8 mouse cellular contexts compared by ENCODE assay signal in the genomic region with DNA sequence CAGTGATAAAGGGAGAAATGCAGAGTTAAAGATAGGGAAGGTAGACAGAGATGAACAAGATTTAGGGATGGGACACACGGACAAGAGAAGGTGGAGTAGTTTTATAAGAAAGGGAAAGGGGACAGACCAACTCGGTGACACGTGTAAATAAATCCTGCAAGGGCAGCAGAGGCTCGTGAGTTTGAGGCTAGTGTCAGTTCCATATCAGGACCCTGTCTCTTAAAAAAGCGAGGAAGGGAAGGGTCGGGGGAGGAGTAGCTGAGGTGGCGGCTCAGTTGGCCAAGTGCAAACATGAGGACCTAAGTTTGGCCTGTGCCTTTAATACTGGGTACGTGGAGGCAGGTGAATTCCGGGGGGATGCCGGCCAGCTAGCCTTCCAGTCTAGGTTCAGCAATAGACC. TPM values are rescaled to one million over a fixed set of nuclear protein-coding genes. Genes with fewer than 3 reads are reported as not detected.
DNase-seq lines count a peak whose midpoint lies in the region; ATAC-seq and TF ChIP-seq lines count a peak whose summit lies in the region.

No protein-coding gene starts in this region.

- intact Hi-C loops in gastrocnemius, adult 2 months (cut with DNase I): loop anchor here (5.0 kb wide), 1 partner anchor 219 kb away; no protein-coding TSS in a partner anchor

- H3K27me3 ChIP-seq in testis, adult 2 months (ENCODE audit: control insufficient read depth, insufficient read depth, low read length): no peaks in the 10 kb centered on the region
- H3K27me3 ChIP-seq in liver, embryonic 14.5 days (ENCODE audit: control insufficient read depth, insufficient read depth, low read length): peaks cover 14% of the 10 kb centered on the region

- H3K4me3 ChIP-seq in gastrocnemius, adult 2 months: peak overlapping the region; percentile 63
- peak overlapping the region; percentile 89 for H3K4me3 ChIP-seq in testis, adult 2 months (ENCODE audit: control insufficient read depth, low read depth, low read length)
- H3K4me3 ChIP-seq in liver, embryonic 14.5 days (ENCODE audit: insufficient read depth in 1 of 2, low read depth in 2 of 2, low read length in 2 of 2): peak overlapping the region in 1 of 2 experiments; percentile 42; a peak in 2 of 4 replicates

- peak overlapping the region; percentile 66 for H3K4me2 ChIP-seq in liver, embryonic 14.5 days (ENCODE audit: low read depth)

- no peaks in the 10 kb centered on the region for H3K9me3 ChIP-seq in liver, embryonic 14.5 days (ENCODE audit: control insufficient read depth, low read length)

- no peak for ATAC-seq in liver, embryonic 14.5 days (ENCODE audit: insufficient read depth)
- ATAC-seq in cerebellum, adult (ENCODE audit: insufficient number of reproducible peaks, low FRiP score, low TSS enrichment): no peak

- peaks cover 13% of the 10 kb centered on the region for H3K4me1 ChIP-seq in testis, adult 2 months (ENCODE audit: control insufficient read depth, insufficient read depth, low read length)
- H3K4me1 ChIP-seq in liver, embryonic 14.5 days (replicated peaks; ENCODE audit: control insufficient read depth in 2 of 2, insufficient read depth in 2 of 2, low read length in 1 of 2): peaks cover 6 to 10% of the 10 kb centered on the region in 2 experiments

- WGBS in liver, embryonic 14.5 days (ENCODE audit: insufficient replicate concordance): 44% methylated on average over 10 of the region's 10 CpGs

- no peak for TF ChIP-seq CTCF in gastrocnemius, adult 2 months (IDR thresholded peaks at IDR 0.05)
- no peak for TF ChIP-seq CTCF in testis, adult 2 months (IDR thresholded peaks at IDR 0.05; ENCODE audit: control insufficient read depth, insufficient read depth, insufficient replicate concordance, low read depth, low read length)
- no peak for TF ChIP-seq CTCF in liver, embryonic 14.5 days (IDR thresholded peaks at IDR 0.05; ENCODE audit: low read depth)

- TF ChIP-seq EP300 in liver, embryonic 14.5 days (IDR thresholded peaks at IDR 0.05; ENCODE audit: low read depth): no peak

- H3K36me3 ChIP-seq in testis, adult 2 months (ENCODE audit: control insufficient read depth, insufficient read depth, low read length): no peaks in the 10 kb centered on the region
- H3K36me3 ChIP-seq in liver, embryonic 14.5 days (replicated peaks; ENCODE audit: control insufficient read depth, insufficient read depth, low read depth): no peaks in the 10 kb centered on the region

- peak overlapping the region; percentile 64 for H3K27ac ChIP-seq in gastrocnemius, adult 2 months
- peak overlapping the region; percentile 80 for H3K27ac ChIP-seq in testis, adult 2 months (ENCODE audit: control insufficient read depth, insufficient read depth, low read depth, low read length)
- H3K27ac ChIP-seq in liver, embryonic 14.5 days: no peak overlapping the region

- TF ChIP-seq POLR2A in testis, adult 2 months (IDR thresholded peaks at IDR 0.05; ENCODE audit: control insufficient read depth, low read depth, low read length): no peak

- no peak for DNase-seq in gastrocnemius, adult 2 months
- DNase-seq in gastrocnemius, postnatal 25 days: no peak
- no peak for DNase-seq in testis, postnatal 14 days (ENCODE audit: low spot score)
- DNase-seq in liver, embryonic 14.5 days (ENCODE audit: low read depth in 3 of 3, low spot score in 3 of 3): no peak
- no peak for DNase-seq in adrenal gland, adult 2 months
- no peak for DNase-seq in MN1 (ENCODE audit: low spot score)

- H3K9ac ChIP-seq in liver, embryonic 14.5 days (replicated peaks): no peak overlapping the region

RNA-seq across cellular contexts. Expression of gene Nfix, which starts 11.2 kb away (rescaled TPM):
- total RNA-seq in gastrocnemius, adult 2 months (2021): 100 to 1,000 TPM; 465 to 558 TPM
- total RNA-seq in gastrocnemius, postnatal 25 days (2021): 100 to 1,000 TPM; 447 to 529 TPM
- polyA plus RNA-seq in testis, adult 2 months (2012; rRNA removed): 4.3 and 5.0 TPM in 2 replicates
- polyA plus RNA-seq in liver, embryonic 14.5 days (2012; rRNA removed): 1.2 and 1.4 TPM in 2 replicates
- 2.5 and 3.1 TPM in 2 replicates for polyA plus RNA-seq in liver, embryonic 14.5 days (2014; fragmentation: Nextera tagmentation; extraction: Ambion mirVana)
- total RNA-seq in adrenal gland, adult 2 months (2021): 100 to 1,000 TPM in 1 of 2 experiments, 10 to 100 TPM in 1; 91.3 to 113 TPM
- polyA plus RNA-seq in adrenal gland, adult 2 months (2012; rRNA removed): 47.0 and 59.9 TPM in 2 replicates

RNA-seq across cellular contexts. Expression of gene Dand5, which starts 11.3 kb away (rescaled TPM):
- 10 to 100 TPM; 10.2 to 14.3 TPM for total RNA-seq in gastrocnemius, adult 2 months (2021)
- total RNA-seq in gastrocnemius, postnatal 25 days (2021): 1 to 10 TPM; 9.5 to 9.6 TPM
- 27.1 and 29.7 TPM in 2 replicates for polyA plus RNA-seq in testis, adult 2 months (2012; rRNA removed)
- polyA plus RNA-seq in liver, embryonic 14.5 days (2012; rRNA removed): 1.9 TPM in 2 replicates
- polyA plus RNA-seq in liver, embryonic 14.5 days (2014; fragmentation: Nextera tagmentation; extraction: Ambion mirVana): 2.5 and 2.7 TPM in 2 replicates
- total RNA-seq in adrenal gland, adult 2 months (2021): 10 to 100 TPM; 11.5 to 12.2 TPM
- 5.1 and 7.0 TPM in 2 replicates for polyA plus RNA-seq in adrenal gland, adult 2 months (2012; rRNA removed)

RNA-seq across cellular contexts. Expression of gene Gadd45gip1, which starts 20.0 kb away (rescaled TPM):
- total RNA-seq in gastrocnemius, adult 2 months (2021): 10 to 100 TPM; 16.2 to 30.4 TPM
- total RNA-seq in gastrocnemius, postnatal 25 days (2021): 10 to 100 TPM; 20.5 to 22.6 TPM
- 9.4 and 12.0 TPM in 2 replicates for polyA plus RNA-seq in testis, adult 2 months (2012; rRNA removed)
- polyA plus RNA-seq in liver, embryonic 14.5 days (2012; rRNA removed): 24.4 and 31.0 TPM in 2 replicates
- 50.2 and 55.7 TPM in 2 replicates for polyA plus RNA-seq in liver, embryonic 14.5 days (2014; fragmentation: Nextera tagmentation; extraction: Ambion mirVana)
- total RNA-seq in adrenal gland, adult 2 months (2021): 10 to 100 TPM; 72.6 to 74.9 TPM
- polyA plus RNA-seq in adrenal gland, adult 2 months (2012; rRNA removed): 141 and 196 TPM in 2 replicates

RNA-seq across cellular contexts. Expression of gene Rad23a, which starts 29.2 kb away (rescaled TPM):
- total RNA-seq in gastrocnemius, adult 2 months (2021): 100 to 1,000 TPM; 159 to 172 TPM
- 100 to 1,000 TPM; 134 TPM for total RNA-seq in gastrocnemius, postnatal 25 days (2021)
- polyA plus RNA-seq in testis, adult 2 months (2012; rRNA removed): 106 and 110 TPM in 2 replicates
- 139 and 184 TPM in 2 replicates for polyA plus RNA-seq in liver, embryonic 14.5 days (2012; rRNA removed)
- 258 and 279 TPM in 2 replicates for polyA plus RNA-seq in liver, embryonic 14.5 days (2014; fragmentation: Nextera tagmentation; extraction: Ambion mirVana)
- total RNA-seq in adrenal gland, adult 2 months (2021): 100 to 1,000 TPM; 122 to 141 TPM
- polyA plus RNA-seq in adrenal gland, adult 2 months (2012; rRNA removed): 128 and 131 TPM in 2 replicates

RNA-seq across cellular contexts. Expression of gene Calr, which starts 35.4 kb away (rescaled TPM):
- total RNA-seq in gastrocnemius, adult 2 months (2021): 100 to 1,000 TPM; 149 to 205 TPM
- 100 to 1,000 TPM; 178 to 214 TPM for total RNA-seq in gastrocnemius, postnatal 25 days (2021)
- polyA plus RNA-seq in testis, adult 2 months (2012; rRNA removed): 318 and 384 TPM in 2 replicates
- polyA plus RNA-seq in liver, embryonic 14.5 days (2012; rRNA removed): 144 and 262 TPM in 2 replicates
- polyA plus RNA-seq in liver, embryonic 14.5 days (2014; fragmentation: Nextera tagmentation; extraction: Ambion mirVana): 348 and 351 TPM in 2 replicates
- total RNA-seq in adrenal gland, adult 2 months (2021): 100 to 1,000 TPM; 684 to 730 TPM
- 88.2 and 91.2 TPM in 2 replicates for polyA plus RNA-seq in adrenal gland, adult 2 months (2012; rRNA removed)
